Mouse (Mus musculus): ENCODE results near the gene Ccdc33. TPM values are rescaled to one million over a fixed set of nuclear protein-coding genes. Genes with fewer than 3 reads are reported as not detected.

The Ccdc33 gene
- polyA plus RNA-seq, 1 experiment from 2014 or later: not detected

- H3K27ac ChIP-seq (ENCODE audit: low read depth, low read length): no peak overlapping the region
- WGBS: 20% methylated on average over 7 of the region's 7 CpGs
- no peaks in the 10 kb centered on the region for H3K9me3 ChIP-seq (ENCODE audit: control insufficient read depth, low read length)
- no peak for ATAC-seq (ENCODE audit: low read depth)
- H3K36me3 ChIP-seq (ENCODE audit: control insufficient read depth, insufficient read depth, low read length): no peaks in the 10 kb centered on the region
- H3K4me1 ChIP-seq (ENCODE audit: control insufficient read depth, insufficient read depth, low read length): peaks cover 8% of the 10 kb centered on the region; the same call in 1 of the 2 replicates
- peak overlapping the region; percentile 23; the same call in 1 of the 2 replicates for H3K4me2 ChIP-seq (ENCODE audit: low read depth, low read length)
- peaks cover 7% of the 10 kb centered on the region; the same call in 1 of the 2 replicates for H3K27me3 ChIP-seq (ENCODE audit: control insufficient read depth, insufficient read depth, low read length)
- 0 out of 2 replicates have a peak overlapping the region, but pooled peaks have one; percentile 11 for H3K9ac ChIP-seq (replicated peaks; ENCODE audit: low read depth, low read length)
- H3K4me3 ChIP-seq (ENCODE audit: low read depth, low read length): no peak overlapping the region
Observed at GRCm38 (mm10) chr9:58134906-58135305, 16.3 kb upstream of the Ccdc33 start.

GRCm38 (mm10) chr9:58133893-58134884 lies 15.6 kb upstream of the Ccdc33 start:
- 7% methylated on average over 17 of the region's 17 CpGs for WGBS
- Histone ChIP-seq H3K36me3 (ENCODE audit: control insufficient read depth, insufficient read depth, low read length) (no peaks in the 10 kb centered on the region), H3K4me3 (ENCODE audit: low read depth, low read length) (no peak overlapping the region), H3K9ac (replicated peaks; ENCODE audit: low read depth, low read length) (0 out of 2 replicates have a peak overlapping the region, but pooled peaks have one; percentile 16), H3K4me2 (ENCODE audit: low read depth, low read length) (peak overlapping the region; percentile 24), H3K27ac (ENCODE audit: low read depth, low read length) (peak overlapping the region; percentile 60; the same call in 1 of the 2 replicates), H3K4me1 (ENCODE audit: control insufficient read depth, insufficient read depth, low read length) (peaks cover 10% of the 10 kb centered on the region), H3K27me3 (ENCODE audit: control insufficient read depth, insufficient read depth, low read length) (peaks cover 11% of the 10 kb centered on the region; the same call in 1 of the 2 replicates), H3K9me3 (ENCODE audit: control insufficient read depth, low read length) (no peaks in the 10 kb centered on the region)
- ATAC-seq (ENCODE audit: low read depth): peak; percentile 21

- Histone ChIP-seq H3K36me3 (ENCODE audit: control insufficient read depth, insufficient read depth, low read length) (no peaks in the 10 kb centered on the region), H3K27ac (ENCODE audit: low read depth, low read length) (no peak overlapping the region), H3K4me2 (ENCODE audit: low read depth, low read length) (no peak overlapping the region), H3K27me3 (ENCODE audit: control insufficient read depth, insufficient read depth, low read length) (peaks cover 11% of the 10 kb centered on the region; the same call in 1 of the 2 replicates), H3K9ac (replicated peaks; ENCODE audit: low read depth, low read length) (no peak overlapping the region), H3K4me1 (ENCODE audit: control insufficient read depth, insufficient read depth, low read length) (peaks cover 17% of the 10 kb centered on the region), H3K4me3 (ENCODE audit: low read depth, low read length) (no peak overlapping the region), H3K9me3 (ENCODE audit: control insufficient read depth, low read length) (no peaks in the 10 kb centered on the region)
- 65% methylated on average over 7 of the region's 7 CpGs for WGBS
- ATAC-seq (ENCODE audit: low read depth): no peak
Observed at GRCm38 (mm10) chr9:58131735-58132134, 13.1 kb upstream of the Ccdc33 start.

- peaks cover 17% of the 10 kb centered on the region for H3K4me1 ChIP-seq (ENCODE audit: control insufficient read depth, insufficient read depth, low read length)
- H3K9ac ChIP-seq (replicated peaks; ENCODE audit: low read depth, low read length): no peak overlapping the region
- 47% methylated on average over 3 of the region's 3 CpGs for WGBS
- no peak overlapping the region for H3K27ac ChIP-seq (ENCODE audit: low read depth, low read length)
- ATAC-seq (ENCODE audit: low read depth): no peak
- H3K4me2 ChIP-seq (ENCODE audit: low read depth, low read length): no peak overlapping the region
- H3K36me3 ChIP-seq (ENCODE audit: control insufficient read depth, insufficient read depth, low read length): no peaks in the 10 kb centered on the region
- peaks cover 11% of the 10 kb centered on the region; the same call in 1 of the 2 replicates for H3K27me3 ChIP-seq (ENCODE audit: control insufficient read depth, insufficient read depth, low read length)
- no peak overlapping the region for H3K4me3 ChIP-seq (ENCODE audit: low read depth, low read length)
- H3K9me3 ChIP-seq (ENCODE audit: control insufficient read depth, low read length): no peaks in the 10 kb centered on the region
Observed at GRCm38 (mm10) chr9:58130909-58131308, 12.3 kb upstream of the Ccdc33 start.

- H3K27ac ChIP-seq (ENCODE audit: low read depth, low read length): no peak overlapping the region
- peaks cover 16% of the 10 kb centered on the region for H3K4me1 ChIP-seq (ENCODE audit: control insufficient read depth, insufficient read depth, low read length)
- no peak overlapping the region for H3K4me3 ChIP-seq (ENCODE audit: low read depth, low read length)
- no peak overlapping the region for H3K4me2 ChIP-seq (ENCODE audit: low read depth, low read length)
- no peaks in the 10 kb centered on the region for H3K36me3 ChIP-seq (ENCODE audit: control insufficient read depth, insufficient read depth, low read length)
- H3K27me3 ChIP-seq (ENCODE audit: control insufficient read depth, insufficient read depth, low read length): peaks cover 11% of the 10 kb centered on the region; the same call in 1 of the 2 replicates
- 12% methylated on average over 8 of the region's 8 CpGs for WGBS
- no peak overlapping the region for H3K9ac ChIP-seq (replicated peaks; ENCODE audit: low read depth, low read length)
- H3K9me3 ChIP-seq (ENCODE audit: control insufficient read depth, low read length): no peaks in the 10 kb centered on the region
- ATAC-seq (ENCODE audit: low read depth): no peak
Observed at GRCm38 (mm10) chr9:58129508-58129907, 10.9 kb upstream of the Ccdc33 start.

- Histone ChIP-seq H3K4me1 (ENCODE audit: control insufficient read depth, insufficient read depth, low read length) (peaks cover 14% of the 10 kb centered on the region), H3K4me3 (ENCODE audit: low read depth, low read length) (no peak overlapping the region), H3K27me3 (ENCODE audit: control insufficient read depth, insufficient read depth, low read length) (peaks cover 11% of the 10 kb centered on the region; the same call in 1 of the 2 replicates), H3K27ac (ENCODE audit: low read depth, low read length) (no peak overlapping the region), H3K9ac (replicated peaks; ENCODE audit: low read depth, low read length) (no peak overlapping the region), H3K4me2 (ENCODE audit: low read depth, low read length) (0 out of 2 replicates have a peak overlapping the region, but pooled peaks have one; percentile 2), H3K36me3 (ENCODE audit: control insufficient read depth, insufficient read depth, low read length) (no peaks in the 10 kb centered on the region), H3K9me3 (ENCODE audit: control insufficient read depth, low read length) (no peaks in the 10 kb centered on the region)
- 4% methylated on average over 13 of the region's 13 CpGs for WGBS
- ATAC-seq (ENCODE audit: low read depth): peak; percentile 54; the same call in 1 of the 2 replicates
Observed at GRCm38 (mm10) chr9:58128926-58129413, 10.3 kb upstream of the Ccdc33 start.

GRCm38 (mm10) chr9:58125811-58126210 lies 7.2 kb upstream of the Ccdc33 start:
- peaks cover 9% of the 10 kb centered on the region for H3K4me1 ChIP-seq (ENCODE audit: control insufficient read depth, insufficient read depth, low read length)
- H3K36me3 ChIP-seq (ENCODE audit: control insufficient read depth, insufficient read depth, low read length): no peaks in the 10 kb centered on the region
- H3K4me2 ChIP-seq (ENCODE audit: low read depth, low read length): no peak overlapping the region
- H3K4me3 ChIP-seq (ENCODE audit: low read depth, low read length): no peak overlapping the region
- no peak for ATAC-seq (ENCODE audit: low read depth)
- H3K27me3 ChIP-seq (ENCODE audit: control insufficient read depth, insufficient read depth, low read length): peaks cover 6% of the 10 kb centered on the region; the same call in 1 of the 2 replicates
- no peak overlapping the region for H3K27ac ChIP-seq (ENCODE audit: low read depth, low read length)
- no peak overlapping the region for H3K9ac ChIP-seq (replicated peaks; ENCODE audit: low read depth, low read length)
- H3K9me3 ChIP-seq (ENCODE audit: control insufficient read depth, low read length): no peaks in the 10 kb centered on the region
- WGBS: 24% methylated on average over 4 of the region's 4 CpGs

- Histone ChIP-seq H3K4me1 (ENCODE audit: control insufficient read depth, insufficient read depth, low read length) (peaks cover 9% of the 10 kb centered on the region), H3K9me3 (ENCODE audit: control insufficient read depth, low read length) (no peaks in the 10 kb centered on the region), H3K4me3 (ENCODE audit: low read depth, low read length) (no peak overlapping the region), H3K27ac (ENCODE audit: low read depth, low read length) (no peak overlapping the region), H3K36me3 (ENCODE audit: control insufficient read depth, insufficient read depth, low read length) (no peaks in the 10 kb centered on the region), H3K4me2 (ENCODE audit: low read depth, low read length) (no peak overlapping the region), H3K27me3 (ENCODE audit: control insufficient read depth, insufficient read depth, low read length) (peaks cover 6% of the 10 kb centered on the region; the same call in 1 of the 2 replicates), H3K9ac (replicated peaks; ENCODE audit: low read depth, low read length) (no peak overlapping the region)
- no peak for ATAC-seq (ENCODE audit: low read depth)
- 49% methylated on average over 3 of the region's 3 CpGs for WGBS
Observed at GRCm38 (mm10) chr9:58125085-58125484, 6.5 kb upstream of the Ccdc33 start.
